Mouse (Mus musculus): ENCODE data around the gene Cnpy2. TPM values are rescaled to one million over a fixed set of nuclear protein-coding genes. Genes with fewer than 3 reads are reported as not detected.

The Cnpy2 gene
- polyA plus RNA-seq, 1 experiment from 2014 or later, result 331 TPM

- peak overlapping the region; percentile 14 for H3K4me2 ChIP-seq
- WGBS, result 33% methylated on average over 7 of the region's 7 CpGs
- H3K27ac ChIP-seq, result peak overlapping the region; percentile 83
- peaks cover 15% of the 10 kb centered on the region for H3K36me3 ChIP-seq
- ATAC-seq (replicated peaks; ENCODE audit: low FRiP score), result peak; percentile 49; the same call in 1 of the 2 replicates
- H3K9me3 ChIP-seq (replicated peaks), result no peaks in the 10 kb centered on the region
- peaks cover 23% of the 10 kb centered on the region for H3K4me1 ChIP-seq
- H3K9ac ChIP-seq, result no peak overlapping the region
- no peak overlapping the region for H3K4me3 ChIP-seq (replicated peaks)
- H3K27me3 ChIP-seq, result no peaks in the 10 kb centered on the region
Measured at GRCm38 (mm10) chr10:128344568-128345275, 22.5 kb downstream of the Cnpy2 start.

GRCm38 (mm10) chr10:128347541-128347940 is 25.3 kb downstream of the Cnpy2 start:
- Histone ChIP-seq H3K4me1 (peaks cover 16% of the 10 kb centered on the region), H3K4me3 (replicated peaks) (no peak overlapping the region), H3K27ac (no peak overlapping the region), H3K9ac (no peak overlapping the region), H3K27me3 (no peaks in the 10 kb centered on the region), H3K9me3 (replicated peaks) (no peaks in the 10 kb centered on the region), H3K4me2 (no peak overlapping the region), H3K36me3 (peaks cover 37% of the 10 kb centered on the region)
- WGBS, result 86% methylated on average over 8 of the region's 8 CpGs
- ATAC-seq (replicated peaks; ENCODE audit: low FRiP score), result no peak

DNA sequence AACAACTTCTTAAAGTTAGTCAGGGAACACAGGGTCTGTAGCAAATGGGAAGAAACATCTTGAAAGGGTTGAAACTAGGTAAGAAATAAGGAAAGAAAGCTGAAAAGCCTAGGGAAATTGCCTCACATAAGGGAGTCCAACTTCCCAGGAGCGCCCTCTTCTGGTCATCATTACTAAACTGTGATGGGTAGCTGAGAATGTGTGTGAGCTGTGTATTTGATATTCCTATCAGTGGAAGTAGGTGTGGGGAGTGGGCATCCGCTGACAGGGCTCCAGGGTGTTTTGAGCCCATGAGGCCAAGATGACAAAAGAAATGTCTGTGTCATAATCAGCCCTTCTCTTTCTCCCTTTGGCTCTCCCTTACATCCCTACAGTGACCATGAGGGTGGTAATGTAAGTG is 36.5 kb downstream of the Cnpy2 start:
- ATAC-seq (replicated peaks; ENCODE audit: low FRiP score), result no peak
- Histone ChIP-seq H3K9ac (no peak overlapping the region), H3K9me3 (replicated peaks) (no peaks in the 10 kb centered on the region), H3K36me3 (peaks cover 98% of the 10 kb centered on the region), H3K27ac (no peak overlapping the region), H3K4me1 (no peaks in the 10 kb centered on the region), H3K4me2 (no peak overlapping the region), H3K4me3 (replicated peaks) (no peak overlapping the region), H3K27me3 (no peaks in the 10 kb centered on the region)
- 51% methylated on average over 2 of the region's 2 CpGs for WGBS

DNA sequence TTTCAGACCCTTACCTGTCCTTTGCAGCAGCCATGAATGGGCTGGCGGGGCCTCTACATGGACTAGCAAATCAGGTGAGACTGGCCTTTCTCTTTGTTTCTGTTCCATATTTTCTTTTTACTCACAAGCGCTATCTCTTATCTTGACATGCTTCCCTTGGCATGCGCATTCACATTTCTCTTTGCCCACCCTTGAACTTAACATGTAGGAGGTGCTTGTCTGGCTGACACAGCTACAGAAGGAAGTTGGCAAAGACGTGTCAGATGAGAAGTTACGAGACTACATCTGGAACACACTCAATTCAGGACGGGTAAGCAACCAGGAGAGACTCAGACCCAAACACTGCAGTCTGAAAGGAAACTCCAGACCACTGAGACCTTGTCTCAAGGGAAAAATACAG is 37.0 kb downstream of the Cnpy2 start:
- WGBS, result 89% methylated on average over 6 of the region's 6 CpGs
- H3K4me2 ChIP-seq, result no peak overlapping the region
- H3K4me1 ChIP-seq, result no peaks in the 10 kb centered on the region
- no peaks in the 10 kb centered on the region for H3K27me3 ChIP-seq
- no peak overlapping the region for H3K4me3 ChIP-seq (replicated peaks)
- H3K9me3 ChIP-seq (replicated peaks), result no peaks in the 10 kb centered on the region
- ATAC-seq (replicated peaks; ENCODE audit: low FRiP score), result no peak
- H3K9ac ChIP-seq, result no peak overlapping the region
- peaks cover 97% of the 10 kb centered on the region for H3K36me3 ChIP-seq
- H3K27ac ChIP-seq, result no peak overlapping the region

- no peaks in the 10 kb centered on the region for H3K27me3 ChIP-seq
- H3K4me3 ChIP-seq (replicated peaks), result no peak overlapping the region
- no peaks in the 10 kb centered on the region for H3K9me3 ChIP-seq (replicated peaks)
- H3K27ac ChIP-seq, result no peak overlapping the region
- H3K9ac ChIP-seq, result no peak overlapping the region
- ATAC-seq (replicated peaks; ENCODE audit: low FRiP score), result no peak
- no peaks in the 10 kb centered on the region for H3K4me1 ChIP-seq
- no peak overlapping the region for H3K4me2 ChIP-seq
- H3K36me3 ChIP-seq, result peaks cover 91% of the 10 kb centered on the region
- WGBS, result 87% methylated on average over 6 of the region's 6 CpGs
Measured at GRCm38 (mm10) chr10:128361836-128362235, 39.6 kb downstream of the Cnpy2 start.

GRCm38 (mm10) chr10:128362568-128362967 is 40.3 kb downstream of the Cnpy2 start:
- H3K27ac ChIP-seq, result no peak overlapping the region
- H3K9me3 ChIP-seq (replicated peaks), result no peaks in the 10 kb centered on the region
- H3K9ac ChIP-seq, result no peak overlapping the region
- ATAC-seq (replicated peaks; ENCODE audit: low FRiP score), result 0 out of 2 replicates have a peak, but pooled peaks have one; percentile 19
- WGBS, result 49% methylated on average over 3 of the region's 3 CpGs
- H3K4me2 ChIP-seq, result no peak overlapping the region
- peaks cover 84% of the 10 kb centered on the region for H3K36me3 ChIP-seq
- H3K27me3 ChIP-seq, result no peaks in the 10 kb centered on the region
- peaks cover 2% of the 10 kb centered on the region for H3K4me1 ChIP-seq
- no peak overlapping the region for H3K4me3 ChIP-seq (replicated peaks)

DNA sequence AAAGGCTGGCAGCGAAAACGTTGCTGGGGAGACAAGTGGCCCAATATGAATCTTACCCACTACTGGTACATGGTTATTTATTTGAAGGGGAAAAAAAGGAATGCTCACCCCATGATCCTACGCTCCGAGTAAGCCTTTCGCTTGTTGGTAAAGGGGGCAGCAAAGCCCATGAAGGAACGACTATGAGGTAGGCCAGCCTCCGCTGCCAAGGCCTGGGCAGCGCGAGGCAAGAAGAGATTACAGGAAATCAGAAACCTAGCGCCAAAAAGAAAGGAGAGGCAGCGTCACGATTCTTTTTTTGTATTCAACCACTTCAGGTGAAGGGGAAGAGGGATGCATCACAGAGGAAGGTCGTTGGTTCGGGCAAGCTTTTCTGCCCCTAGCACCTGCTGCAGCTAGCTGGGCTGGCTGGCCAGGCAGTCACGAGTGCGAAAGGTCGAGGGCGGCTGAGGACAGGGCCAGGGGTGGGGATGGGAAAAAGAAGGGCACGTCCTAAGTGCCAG is 45.7 kb downstream of the Cnpy2 start:
- Histone ChIP-seq H3K9me3 (replicated peaks) (no peaks in the 10 kb centered on the region), H3K4me2 (peak overlapping the region; percentile 88), H3K27me3 (no peaks in the 10 kb centered on the region), H3K27ac (peak overlapping the region; percentile 92), H3K36me3 (peaks cover 30% of the 10 kb centered on the region), H3K4me3 (replicated peaks) (peak overlapping the region; percentile 73), H3K9ac (peak overlapping the region; percentile 61), H3K4me1 (peaks cover 18% of the 10 kb centered on the region)
- no peak for ATAC-seq (replicated peaks; ENCODE audit: low FRiP score)
- WGBS, result 20% methylated on average over 19 of the region's 19 CpGs

DNA sequence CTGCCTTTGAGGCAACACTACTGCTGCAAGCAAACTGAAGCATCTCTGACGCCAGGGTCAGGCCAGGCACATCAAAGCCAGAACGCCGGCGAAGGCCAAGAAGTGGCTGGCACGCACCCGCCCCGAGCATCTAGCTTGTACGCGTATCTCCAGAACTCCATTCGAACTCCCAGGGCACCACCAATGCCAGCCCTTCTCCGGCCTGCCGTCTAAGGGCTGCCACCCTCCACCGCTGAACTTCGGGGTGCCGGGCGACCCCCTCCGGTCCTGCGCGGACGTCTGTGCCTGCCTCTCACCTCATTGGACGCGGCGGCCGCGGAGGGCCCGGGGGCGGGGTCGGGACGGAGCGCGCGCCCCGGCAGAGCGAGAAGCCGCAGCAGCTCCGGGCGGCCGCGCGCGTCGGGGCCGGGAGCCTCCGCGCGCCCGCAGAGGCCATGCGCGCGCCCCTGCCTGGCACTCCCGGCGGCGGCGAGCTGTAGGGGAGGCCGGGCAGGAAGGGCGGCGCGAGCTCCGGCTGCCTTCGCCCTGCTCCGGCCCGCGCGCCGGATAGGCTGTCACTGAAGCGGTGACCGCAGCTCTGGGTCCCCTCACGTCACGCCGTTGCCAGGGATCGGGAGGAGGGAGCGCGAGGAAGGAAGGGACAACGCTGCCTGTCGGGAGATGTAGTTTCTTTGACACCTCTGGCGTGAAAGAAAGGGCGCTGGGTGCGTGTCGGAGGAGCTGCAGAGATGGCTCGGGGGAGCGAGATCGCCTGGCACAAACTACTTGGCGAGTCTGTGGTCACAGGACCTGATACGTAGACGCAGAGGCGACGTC is 46.4 kb downstream of the Cnpy2 start, which contains the start of gene Coq10a:
Gene Coq10a (minus strand): TSS at position 596 of the 816 bp plus-strand sequence.
- Histone ChIP-seq H3K27me3 (no peaks in the 10 kb centered on the region), H3K9me3 (replicated peaks) (no peaks in the 10 kb centered on the region), H3K36me3 (peaks cover 23% of the 10 kb centered on the region), H3K4me1 (peaks cover 18% of the 10 kb centered on the region), H3K4me2 (peak within 1 kb of the TSS; percentile 88), H3K4me3 (replicated peaks) (peak within 1 kb of the TSS; percentile 73), H3K27ac (peak within 1 kb of the TSS; percentile 92), H3K9ac (peak within 1 kb of the TSS; percentile 61)
- WGBS, result under 1% methylated on average over 75 of the region's 87 CpGs
- peak; percentile 97 for ATAC-seq (replicated peaks; ENCODE audit: low FRiP score)

- ATAC-seq (replicated peaks; ENCODE audit: low FRiP score), result no peak
- Histone ChIP-seq H3K4me1 (peaks cover 18% of the 10 kb centered on the region), H3K9ac (peak overlapping the region; percentile 61), H3K4me2 (peak overlapping the region; percentile 88), H3K27me3 (no peaks in the 10 kb centered on the region), H3K4me3 (replicated peaks) (peak overlapping the region; percentile 73), H3K36me3 (peaks cover 18% of the 10 kb centered on the region), H3K27ac (peak overlapping the region; percentile 92), H3K9me3 (replicated peaks) (no peaks in the 10 kb centered on the region)
- WGBS, result 3% methylated on average over 9 of the region's 9 CpGs
Measured at GRCm38 (mm10) chr10:128369218-128369543, 46.9 kb downstream of the Cnpy2 start.

- Histone ChIP-seq H3K36me3 (peaks cover 14% of the 10 kb centered on the region), H3K9me3 (replicated peaks) (no peaks in the 10 kb centered on the region), H3K9ac (peak overlapping the region; percentile 61; the same call in 1 of the 2 replicates), H3K4me3 (replicated peaks) (peak overlapping the region; percentile 73), H3K27me3 (no peaks in the 10 kb centered on the region), H3K27ac (peak overlapping the region; percentile 92), H3K4me1 (peaks cover 18% of the 10 kb centered on the region), H3K4me2 (peak overlapping the region; percentile 88)
- no peak for ATAC-seq (replicated peaks; ENCODE audit: low FRiP score)
- WGBS, result 81% methylated on average over 6 of the region's 6 CpGs
Measured at GRCm38 (mm10) chr10:128369599-128369998, 47.3 kb downstream of the Cnpy2 start.

- 59% methylated on average over 5 of the region's 6 CpGs for WGBS
- no peak overlapping the region for H3K4me2 ChIP-seq
- H3K27ac ChIP-seq, result no peak overlapping the region
- H3K9me3 ChIP-seq (replicated peaks), result no peaks in the 10 kb centered on the region
- no peaks in the 10 kb centered on the region for H3K27me3 ChIP-seq
- ATAC-seq (replicated peaks; ENCODE audit: low FRiP score), result no peak
- H3K4me1 ChIP-seq, result peaks cover 18% of the 10 kb centered on the region
- H3K9ac ChIP-seq, result no peak overlapping the region
- no peak overlapping the region for H3K4me3 ChIP-seq (replicated peaks)
- H3K36me3 ChIP-seq, result peaks cover 10% of the 10 kb centered on the region
Measured at GRCm38 (mm10) chr10:128370021-128370420, 47.8 kb downstream of the Cnpy2 start.

GRCm38 (mm10) chr10:128370601-128371000 is 48.3 kb downstream of the Cnpy2 start:
- no peak for ATAC-seq (replicated peaks; ENCODE audit: low FRiP score)
- Histone ChIP-seq H3K4me3 (replicated peaks) (no peak overlapping the region), H3K9ac (no peak overlapping the region), H3K27me3 (no peaks in the 10 kb centered on the region), H3K36me3 (peaks cover 4% of the 10 kb centered on the region; the same call in 1 of the 2 replicates), H3K4me2 (no peak overlapping the region), H3K27ac (no peak overlapping the region), H3K4me1 (peaks cover 18% of the 10 kb centered on the region), H3K9me3 (replicated peaks) (no peaks in the 10 kb centered on the region)
- 35% methylated on average over 4 of the region's 4 CpGs for WGBS

Measured in kidney, embryonic 15.5 days (tissue).